Mouse (Mus musculus) liver, adult (tissue): ENCODE data around the gene Ppp1r35.

Source experiments
- GATA4 ChIP-seq: IDR thresholded peaks from 2 replicates; pipeline ENCODE4 v1.6.1; 2014; ENCODE audit warnings: mild to moderate bottlenecking, low read length; ENCODE audit not compliant: insufficient replicate concordance

Ppp1r35 gene

DNA sequence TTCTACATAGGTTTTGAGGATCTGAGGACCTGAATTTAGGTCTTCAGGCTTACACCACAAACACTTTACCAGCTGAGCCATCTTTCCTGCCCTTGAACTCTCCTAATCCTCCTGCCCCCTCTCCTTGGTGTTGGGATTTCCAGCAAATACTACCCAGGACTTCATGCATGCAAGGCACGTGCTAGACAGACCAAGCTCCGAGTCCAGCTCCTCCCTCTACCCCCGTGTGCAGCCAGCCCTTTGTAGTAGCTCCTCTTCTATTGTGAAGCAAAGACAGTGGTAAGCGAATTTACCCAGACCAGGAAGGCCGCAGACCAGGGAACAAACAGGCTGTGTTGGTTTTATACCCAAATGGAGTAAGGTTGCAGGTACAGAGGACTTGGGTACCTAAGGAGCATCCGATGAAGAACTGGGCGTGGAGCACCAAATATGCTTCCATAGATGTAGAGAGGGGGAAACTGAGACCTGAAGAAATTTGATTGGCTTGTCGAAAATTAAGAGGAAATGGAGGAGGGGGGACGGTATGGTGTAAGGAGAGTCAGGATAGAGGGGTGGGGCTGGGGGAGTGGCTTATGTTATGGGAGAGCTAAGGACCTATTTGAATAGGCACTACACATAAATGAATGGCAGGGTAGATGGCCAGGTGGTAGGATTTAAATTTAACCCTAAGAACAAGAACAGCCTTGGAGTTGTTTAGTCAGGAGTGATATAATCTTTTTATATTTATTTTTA, 13.9 kb upstream of the Ppp1r35 start:
- TF ChIP-seq GATA4, result no peak

DNA sequence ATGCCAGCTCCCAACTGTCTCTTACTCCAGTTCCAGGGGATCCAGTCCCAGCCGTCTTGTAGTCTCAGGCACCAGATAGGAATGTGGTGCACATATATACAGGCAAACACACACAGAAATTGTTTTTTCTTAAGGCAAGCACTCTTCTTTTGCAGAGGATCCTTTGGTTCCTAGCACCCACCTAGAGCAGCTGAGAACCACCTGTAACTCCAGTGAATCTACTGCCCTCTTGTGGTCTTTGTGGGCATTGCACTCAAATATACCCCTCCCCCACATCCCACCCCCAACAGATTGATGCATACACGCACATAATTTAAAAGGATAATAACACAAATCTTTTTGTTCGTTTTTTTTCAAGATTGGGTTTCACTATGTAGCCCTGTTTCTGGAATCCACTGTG, 12.4 kb upstream of the Ppp1r35 start:
- no peak for TF ChIP-seq GATA4

DNA sequence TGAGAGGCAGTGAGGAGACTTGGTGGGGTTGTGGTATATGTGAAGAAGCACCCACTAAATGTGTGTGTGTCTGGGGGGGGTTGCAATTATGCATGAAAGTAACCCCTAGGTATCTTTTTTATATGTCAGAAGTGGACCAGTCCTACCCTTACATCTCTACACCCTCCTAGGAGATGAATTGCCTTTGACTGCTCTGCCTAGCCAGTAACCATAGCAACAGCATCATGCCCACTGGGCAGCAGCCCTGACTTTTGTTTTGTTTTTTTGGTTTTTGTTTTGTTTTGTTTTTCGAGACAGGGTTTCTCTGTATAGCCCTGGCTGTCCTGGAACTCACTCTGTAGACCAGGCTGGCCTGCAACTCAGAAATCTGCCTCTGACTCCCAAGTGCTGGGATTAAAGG, 10.2 kb upstream of the Ppp1r35 start:
- TF ChIP-seq GATA4, result no peak

DNA sequence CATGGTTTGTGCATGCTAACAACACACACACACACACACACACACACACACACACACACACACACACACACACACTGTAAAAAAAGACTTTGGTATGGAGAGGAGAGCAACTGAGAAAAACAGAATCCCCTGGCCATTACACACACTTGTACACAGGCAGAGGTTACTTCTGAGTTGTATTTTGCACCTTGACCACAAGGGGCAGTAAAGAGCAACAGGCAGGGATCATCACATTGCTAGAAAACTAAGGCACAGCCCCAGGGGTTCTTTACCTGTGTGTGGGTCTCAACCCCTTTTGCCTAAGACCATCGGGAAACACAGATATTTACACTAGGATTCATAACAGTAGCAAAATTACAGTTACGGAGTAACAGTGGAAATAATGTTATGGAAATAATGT, 7.9 kb upstream of the Ppp1r35 start:
- TF ChIP-seq GATA4, result no peak

DNA sequence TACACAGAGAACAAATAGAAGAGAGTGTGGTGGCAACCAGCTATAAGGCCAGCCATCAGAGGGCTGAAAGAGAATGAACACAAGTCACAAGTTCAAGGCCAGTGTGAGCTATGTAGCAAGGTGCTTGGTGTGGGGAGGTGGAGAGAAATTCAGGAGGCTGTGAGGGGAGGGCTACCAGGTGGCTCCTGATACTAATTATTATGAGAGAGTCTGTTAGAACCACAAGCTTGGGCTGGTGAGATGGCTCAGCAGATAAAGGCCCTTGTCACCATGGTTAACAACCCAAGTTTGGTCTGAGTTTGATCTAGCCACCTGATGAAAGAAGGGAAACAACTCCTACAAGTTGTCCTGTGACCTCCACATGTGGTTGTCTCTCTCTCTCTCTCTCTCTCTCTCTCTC, 5.9 kb upstream of the Ppp1r35 start:
- no peak for TF ChIP-seq GATA4

DNA sequence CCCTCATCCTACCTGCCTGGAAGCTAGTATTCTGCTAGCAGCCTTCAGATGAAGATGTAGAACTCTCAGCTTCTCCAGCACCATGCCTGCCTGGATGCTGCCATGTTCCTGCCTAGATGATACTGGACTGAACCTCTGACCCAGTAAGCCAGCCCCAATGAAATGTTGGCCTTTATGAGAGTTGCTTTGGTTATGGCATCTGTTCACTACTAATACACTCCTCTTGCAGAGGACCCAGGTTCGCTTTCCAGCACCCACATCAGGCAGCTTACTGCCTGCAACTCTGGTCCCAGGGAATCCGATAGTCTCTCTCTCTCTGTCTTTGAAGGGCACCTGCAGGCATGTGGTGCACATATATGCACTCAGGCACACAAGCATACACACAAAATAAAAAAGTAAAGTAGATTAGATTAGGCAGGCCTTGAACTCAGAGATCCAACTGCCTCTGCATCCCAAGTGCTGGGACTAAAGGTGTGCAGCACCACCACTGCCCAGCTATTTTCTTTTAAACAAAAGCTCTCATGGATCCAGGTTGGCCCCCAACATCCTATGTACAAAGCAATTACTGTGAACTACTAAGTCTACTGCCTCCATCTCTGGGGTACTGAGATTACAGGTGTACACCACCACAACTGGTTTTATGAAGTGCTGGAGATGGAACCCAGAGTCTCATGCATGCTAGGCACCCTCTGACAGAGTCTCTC, 2.9 kb upstream of the Ppp1r35 start:
- TF ChIP-seq GATA4, result no peak

DNA sequence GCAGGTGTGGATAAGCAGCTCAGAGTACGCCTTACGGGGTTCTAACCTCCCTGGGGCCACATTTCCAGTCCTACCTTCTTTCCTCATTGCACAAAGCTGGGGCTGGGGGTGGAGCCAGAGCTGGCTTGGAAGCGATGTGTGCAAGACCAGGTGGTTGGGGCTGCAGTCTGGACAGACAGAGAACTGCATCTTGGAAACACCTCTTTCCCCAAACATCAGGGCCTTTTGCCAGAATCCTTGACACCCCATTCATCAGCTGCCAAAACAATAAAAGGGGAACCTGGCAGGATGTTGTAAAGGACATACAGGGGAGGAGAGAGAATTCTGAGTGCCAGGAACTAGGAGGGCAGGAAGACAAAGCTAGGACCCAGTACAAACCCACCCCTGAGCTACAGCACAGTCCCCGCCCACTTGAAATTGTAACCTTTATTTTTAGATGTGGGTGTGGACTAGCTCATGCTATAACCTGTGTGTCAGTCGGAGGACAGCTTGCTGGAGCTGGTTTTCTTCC, 2.2 kb upstream of the Ppp1r35 start:
- no peak for TF ChIP-seq GATA4

DNA sequence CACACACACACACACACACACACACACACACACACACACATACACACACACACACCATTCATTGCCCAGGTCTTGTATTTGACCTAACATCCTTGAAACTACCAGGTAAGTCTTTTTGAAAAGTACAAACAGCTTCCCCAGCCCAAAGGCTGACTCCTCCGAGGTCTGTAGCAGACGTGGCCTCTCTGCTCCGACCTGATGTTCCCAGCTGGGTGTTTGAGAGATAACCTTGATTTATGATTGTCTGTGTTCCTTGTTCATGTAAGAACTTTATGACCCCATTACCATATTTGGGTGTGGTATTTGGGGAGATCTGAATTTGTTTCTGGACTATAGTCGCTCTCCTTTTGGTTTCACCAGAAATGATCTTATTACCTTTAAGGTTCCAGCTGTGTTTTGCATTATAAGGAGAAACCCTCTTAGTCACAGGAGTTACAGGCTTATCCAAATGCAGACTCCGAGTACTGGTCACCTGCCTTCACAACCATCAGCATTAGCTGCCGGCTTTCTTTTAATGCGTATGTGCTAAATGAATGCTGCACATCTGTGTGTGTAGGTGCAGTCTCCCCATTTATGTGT, 1.3 kb upstream of the Ppp1r35 start:
- TF ChIP-seq GATA4, result no peak

DNA sequence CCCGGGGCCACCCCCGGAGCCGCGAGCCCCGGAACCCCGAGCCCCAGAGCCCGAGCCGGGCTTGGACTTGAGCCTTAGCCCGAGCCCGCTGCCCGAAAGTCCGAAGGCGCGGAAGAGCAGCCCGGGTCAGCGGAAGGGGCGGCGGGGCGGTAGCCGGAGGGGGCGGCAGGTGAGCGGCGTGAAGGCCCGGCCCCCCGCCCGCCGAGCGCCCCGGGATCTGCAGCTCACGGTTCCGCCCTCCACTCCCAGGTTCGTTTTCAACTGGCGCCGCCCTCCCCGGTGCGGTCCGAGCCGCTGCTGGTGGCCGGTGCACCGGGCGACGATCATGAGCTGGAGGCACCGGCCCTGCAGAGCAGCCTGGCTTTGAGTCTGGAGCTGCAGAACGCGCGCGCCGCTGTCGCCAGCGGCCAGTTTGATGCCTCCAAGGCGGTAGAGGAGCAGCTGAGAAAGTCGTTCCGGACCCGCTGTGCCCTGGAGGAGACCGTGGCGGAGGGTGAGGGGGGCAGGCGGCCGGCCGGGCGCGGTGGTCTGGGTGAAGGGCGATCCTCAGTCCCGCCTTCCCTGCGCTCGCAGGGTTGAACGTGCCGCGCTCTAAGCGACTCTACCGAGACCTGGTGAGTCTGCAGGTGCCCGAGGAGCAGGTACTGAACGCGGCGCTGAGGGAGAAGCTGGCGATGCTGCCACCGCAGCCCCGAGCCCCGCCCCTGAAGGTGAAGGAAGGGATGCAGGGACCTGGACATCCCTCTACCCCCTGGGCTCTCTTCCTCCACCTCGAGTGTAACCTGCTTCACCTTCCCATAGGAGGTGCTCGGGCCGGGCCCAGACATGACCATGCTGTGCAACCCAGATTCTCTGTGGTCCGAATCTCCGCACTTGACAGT, 644 bp downstream of the Ppp1r35 start:
- no peak for TF ChIP-seq GATA4

DNA sequence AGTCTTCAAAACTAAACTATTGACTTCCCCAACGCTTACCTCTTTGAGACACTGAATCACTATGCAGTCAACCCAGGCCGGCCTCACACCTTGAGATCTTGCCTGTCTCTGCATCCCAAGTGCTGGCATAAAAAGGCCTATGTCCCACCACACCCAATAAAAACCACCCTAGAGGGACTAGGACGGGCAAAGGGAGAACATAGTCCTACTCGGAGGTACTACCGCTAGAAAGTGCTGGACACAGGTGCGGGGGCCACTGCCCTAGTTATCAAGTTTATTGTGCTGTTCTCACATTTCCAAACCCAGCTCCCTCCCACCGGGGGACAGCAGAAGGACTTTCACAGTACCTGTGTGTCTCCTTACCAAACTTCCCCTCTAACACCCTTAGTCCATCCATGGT, 3.0 kb downstream of the Ppp1r35 start:
- no peak for TF ChIP-seq GATA4

DNA sequence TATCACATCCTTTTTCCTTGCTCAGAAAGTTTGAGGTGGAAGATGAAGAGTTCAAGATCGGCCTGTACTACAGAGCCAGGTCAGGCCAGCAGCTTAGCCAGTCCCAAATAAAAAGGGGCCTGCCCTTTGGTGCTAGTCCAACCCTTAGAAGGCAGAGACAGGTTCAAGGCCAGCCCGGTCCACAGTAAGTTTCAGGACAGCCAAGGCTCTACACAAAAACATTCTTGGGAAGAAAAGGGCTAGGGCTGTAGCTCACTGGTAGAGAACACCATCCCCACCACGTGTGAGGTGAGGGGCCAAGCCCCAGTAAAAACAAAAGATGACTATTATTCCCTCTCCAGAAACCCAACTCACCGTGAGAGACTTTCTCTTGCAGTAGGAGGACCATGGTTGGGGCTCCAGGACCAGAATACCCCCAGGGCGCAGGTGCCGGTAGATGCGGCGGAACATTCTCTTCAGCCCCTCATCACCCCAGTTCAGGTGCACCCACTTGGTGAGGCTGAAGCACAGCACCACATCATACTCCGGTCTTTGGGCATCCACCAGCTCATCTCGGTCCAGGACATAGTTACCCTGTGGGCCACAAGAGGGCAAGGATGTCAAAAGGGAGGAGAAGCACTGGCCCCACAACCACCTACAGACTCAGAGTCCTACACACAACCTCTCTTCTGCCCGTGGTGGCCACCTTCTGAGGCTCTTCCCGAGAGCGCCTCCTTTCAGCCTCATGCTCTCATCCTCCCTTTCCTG, 4.3 kb downstream of the Ppp1r35 start:
- TF ChIP-seq GATA4, result no peak

DNA sequence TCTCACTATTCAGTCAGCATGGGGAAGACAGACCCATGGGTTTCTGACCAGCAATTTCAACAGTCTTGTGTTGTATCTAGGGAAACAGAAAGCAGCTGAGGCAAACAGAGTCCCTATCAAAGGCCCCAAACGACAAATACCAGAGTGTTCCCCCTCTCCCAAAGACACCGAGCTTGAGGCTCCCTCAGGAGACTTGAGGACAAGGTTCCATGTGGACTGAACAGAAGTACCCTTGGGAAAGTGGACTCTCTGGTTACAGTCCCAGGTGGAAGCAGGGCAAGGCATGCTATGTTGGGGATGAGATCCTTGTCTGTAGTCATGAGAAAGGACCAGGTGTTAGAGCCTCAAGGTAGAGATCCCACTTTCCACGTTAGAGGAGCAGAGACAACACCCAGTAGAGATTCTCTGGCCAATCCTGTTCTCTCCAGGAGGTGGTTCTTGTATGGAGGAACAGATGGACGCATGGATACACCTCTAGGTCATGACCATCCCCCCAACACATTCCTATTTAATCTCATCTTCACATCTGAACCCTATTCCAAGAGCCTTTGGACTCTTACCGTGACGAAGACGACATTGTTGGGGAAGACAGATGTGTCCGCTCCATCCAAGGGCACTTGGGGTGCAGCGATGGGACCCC, 5.4 kb downstream of the Ppp1r35 start:
- no peak for TF ChIP-seq GATA4

DNA sequence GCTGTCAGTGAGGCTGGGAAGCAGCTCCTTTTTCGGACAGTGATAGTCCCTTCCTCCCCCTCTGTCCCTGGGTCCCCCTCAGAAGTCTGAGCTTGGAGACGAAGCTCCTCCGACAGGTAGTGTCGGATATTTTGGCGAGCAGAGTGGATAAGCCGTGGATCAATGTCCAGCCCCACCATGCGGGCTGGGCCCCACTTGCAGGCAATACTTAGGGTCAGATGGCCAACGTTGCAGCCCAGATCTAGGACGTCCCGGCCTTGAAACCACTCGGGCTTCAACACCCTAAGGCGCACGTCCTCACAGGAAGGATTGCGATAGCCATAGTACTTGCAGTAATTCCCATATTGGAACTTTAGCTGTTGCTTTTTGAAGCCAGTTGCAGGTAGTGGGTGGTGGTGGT, 5.9 kb downstream of the Ppp1r35 start:
- TF ChIP-seq GATA4, result no peak
